Mouse (Mus musculus): Measurements from ENCODE around the gene Gm1123. TPM values are rescaled to one million over a fixed set of nuclear protein-coding genes. Genes with fewer than 3 reads are reported as not detected.

Gm1123 gene
- total RNA-seq, 2 experiments from 2014 or later, result 0.22 to 0.38 TPM

- Histone ChIP-seq H3K4me3 (no peak overlapping the region), H3K27ac (no peak overlapping the region)
- DNase-seq (ENCODE audit: low spot score in 2 of 2), result no peak
- no peak for TF ChIP-seq CTCF (conservative IDR thresholded peaks at IDR 0.05)
Observed at GRCm38 (mm10) chr9:99041994-99042393, 6.5 kb upstream of the Gm1123 start.

GRCm38 (mm10) chr9:99034111-99034510 is 1.4 kb downstream of the Gm1123 start:
- Histone ChIP-seq H3K27ac (peak overlapping the region; percentile 70; the same call in 1 of the 2 replicates), H3K4me3 (no peak overlapping the region)
- no peak for TF ChIP-seq CTCF (conservative IDR thresholded peaks at IDR 0.05)
- DNase-seq (ENCODE audit: low spot score in 2 of 2), result no peak

GRCm38 (mm10) chr9:99032031-99032430 is 3.5 kb downstream of the Gm1123 start:
- Histone ChIP-seq H3K27ac (no peak overlapping the region), H3K4me3 (no peak overlapping the region)
- DNase-seq (ENCODE audit: low spot score in 2 of 2), result no peak
- no peak for TF ChIP-seq CTCF (conservative IDR thresholded peaks at IDR 0.05)

GRCm38 (mm10) chr9:99021751-99022150 is 13.8 kb downstream of the Gm1123 start:
- Histone ChIP-seq H3K4me3 (no peak overlapping the region), H3K27ac (no peak overlapping the region)
- no peak for DNase-seq (ENCODE audit: low spot score in 2 of 2)
- TF ChIP-seq CTCF (conservative IDR thresholded peaks at IDR 0.05), result no peak

- no peak for DNase-seq (ENCODE audit: low spot score in 2 of 2)
- no peak for TF ChIP-seq CTCF (conservative IDR thresholded peaks at IDR 0.05)
- Histone ChIP-seq H3K4me3 (no peak overlapping the region), H3K27ac (no peak overlapping the region)
Observed at GRCm38 (mm10) chr9:99021166-99021565, 14.3 kb downstream of the Gm1123 start.

- DNase-seq (ENCODE audit: low spot score in 2 of 2), result no peak
- no peak overlapping the region for H3K4me3 ChIP-seq
- no peak overlapping the region for H3K27ac ChIP-seq
- TF ChIP-seq CTCF (conservative IDR thresholded peaks at IDR 0.05), result no peak
Observed at GRCm38 (mm10) chr9:99017679-99018078, 17.8 kb downstream of the Gm1123 start.

- no peak for TF ChIP-seq CTCF (conservative IDR thresholded peaks at IDR 0.05)
- Histone ChIP-seq H3K27ac (no peak overlapping the region), H3K4me3 (no peak overlapping the region)
- peak in 1 of 2 experiments; percentile 24 for DNase-seq (ENCODE audit: low spot score in 2 of 2)
Observed at GRCm38 (mm10) chr9:99016759-99017158, 18.8 kb downstream of the Gm1123 start.

- no peak for TF ChIP-seq CTCF (conservative IDR thresholded peaks at IDR 0.05)
- DNase-seq (ENCODE audit: low spot score in 2 of 2), result no peak
- no peak overlapping the region for H3K4me3 ChIP-seq
- H3K27ac ChIP-seq, result no peak overlapping the region
Observed at GRCm38 (mm10) chr9:99016301-99016700, 19.2 kb downstream of the Gm1123 start.

GRCm38 (mm10) chr9:99009898-99010199 is 25.7 kb downstream of the Gm1123 start:
- Histone ChIP-seq H3K27ac (no peak overlapping the region), H3K4me3 (no peak overlapping the region)
- TF ChIP-seq CTCF (conservative IDR thresholded peaks at IDR 0.05), result no peak
- no peak for DNase-seq (ENCODE audit: low spot score in 2 of 2)

GRCm38 (mm10) chr9:99009069-99009897 is 26.2 kb downstream of the Gm1123 start:
- DNase-seq (ENCODE audit: low spot score in 2 of 2), result no peak
- Histone ChIP-seq H3K4me3 (no peak overlapping the region), H3K27ac (no peak overlapping the region)
- no peak for TF ChIP-seq CTCF (conservative IDR thresholded peaks at IDR 0.05)

GRCm38 (mm10) chr9:99001326-99001725 is 34.2 kb downstream of the Gm1123 start:
- no peak for DNase-seq (ENCODE audit: low spot score in 2 of 2)
- no peak overlapping the region for H3K27ac ChIP-seq
- no peak for TF ChIP-seq CTCF (conservative IDR thresholded peaks at IDR 0.05)
- no peak overlapping the region for H3K4me3 ChIP-seq

GRCm38 (mm10) chr9:98999881-99000339 is 35.6 kb downstream of the Gm1123 start:
- H3K27ac ChIP-seq, result peak overlapping the region; percentile 81
- H3K4me3 ChIP-seq, result no peak overlapping the region

GRCm38 (mm10) chr9:98994103-98994502 is 41.4 kb downstream of the Gm1123 start:
- Histone ChIP-seq H3K4me3 (no peak overlapping the region), H3K27ac (peak overlapping the region; percentile 51; the same call in 1 of the 2 replicates)
- DNase-seq (ENCODE audit: low spot score in 2 of 2), result no peak
- no peak for TF ChIP-seq CTCF (conservative IDR thresholded peaks at IDR 0.05)

More at GRCm38 (mm10) chr9:98999881-99000339, 35.6 kb downstream of the Gm1123 start:
- TF ChIP-seq CTCF (conservative IDR thresholded peaks at IDR 0.05), result no peak
- DNase-seq (ENCODE audit: low spot score in 2 of 2), result peak; percentile 49 to 68

- no peak for DNase-seq (ENCODE audit: low spot score in 2 of 2)
- peak overlapping the region; percentile 99 for H3K4me3 ChIP-seq
- H3K27ac ChIP-seq, result peak overlapping the region; percentile 81
- TF ChIP-seq CTCF (conservative IDR thresholded peaks at IDR 0.05), result no peak
Observed at GRCm38 (mm10) chr9:98987131-98987530, 48.4 kb downstream of the Gm1123 start.
